Mouse (Mus musculus): ENCODE data around the gene Pla2g6.

The Pla2g6 gene

DNA sequence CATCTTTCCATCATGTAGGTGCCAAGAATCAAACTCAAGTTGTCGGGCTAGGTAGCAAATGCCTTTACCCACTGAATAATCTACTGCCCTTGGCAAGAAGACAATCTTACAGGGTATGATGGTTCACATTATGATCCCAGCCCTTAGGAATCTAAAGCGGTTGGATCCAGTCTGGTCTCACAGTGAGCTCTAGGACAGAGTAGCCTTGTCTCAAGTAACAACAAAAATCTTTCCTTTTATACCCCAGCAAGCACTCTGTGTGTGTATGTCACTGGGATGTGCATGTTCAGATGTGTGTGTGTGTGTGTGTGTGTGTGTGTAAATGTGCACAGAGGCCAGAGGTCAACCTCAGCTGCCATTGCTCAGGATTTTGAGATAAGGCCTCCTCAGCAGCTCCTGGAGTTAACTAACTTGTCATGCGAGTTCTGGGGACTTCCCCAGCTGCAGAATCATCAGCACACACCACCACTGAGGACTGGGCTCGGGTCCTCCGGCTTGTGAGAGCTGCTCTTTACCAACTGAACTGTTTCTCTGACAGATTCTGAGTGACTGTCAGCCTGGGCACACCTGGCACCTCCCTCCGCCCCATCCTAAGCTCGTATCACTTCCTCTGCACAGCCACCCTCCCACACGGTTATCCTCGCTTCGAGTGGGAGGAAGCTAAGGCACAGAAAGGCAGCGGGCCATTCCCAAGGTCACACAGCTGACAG is 5.8 kb downstream of the Pla2g6 start:
- DNase-seq (ENCODE audit: low read depth) = peak; percentile 83

- DNase-seq (ENCODE audit: low read depth) = no peak
These were observed 6.4 kb downstream of the Pla2g6 start for GRCm38 (mm10) chr15:79321733-79322190.

GRCm38 (mm10) chr15:79313848-79314369 is 14.3 kb downstream of the Pla2g6 start:
- no peak for DNase-seq (ENCODE audit: low read depth)

GRCm38 (mm10) chr15:79307861-79308260 is 20.3 kb downstream of the Pla2g6 start:
- DNase-seq (ENCODE audit: low read depth) = no peak

DNA sequence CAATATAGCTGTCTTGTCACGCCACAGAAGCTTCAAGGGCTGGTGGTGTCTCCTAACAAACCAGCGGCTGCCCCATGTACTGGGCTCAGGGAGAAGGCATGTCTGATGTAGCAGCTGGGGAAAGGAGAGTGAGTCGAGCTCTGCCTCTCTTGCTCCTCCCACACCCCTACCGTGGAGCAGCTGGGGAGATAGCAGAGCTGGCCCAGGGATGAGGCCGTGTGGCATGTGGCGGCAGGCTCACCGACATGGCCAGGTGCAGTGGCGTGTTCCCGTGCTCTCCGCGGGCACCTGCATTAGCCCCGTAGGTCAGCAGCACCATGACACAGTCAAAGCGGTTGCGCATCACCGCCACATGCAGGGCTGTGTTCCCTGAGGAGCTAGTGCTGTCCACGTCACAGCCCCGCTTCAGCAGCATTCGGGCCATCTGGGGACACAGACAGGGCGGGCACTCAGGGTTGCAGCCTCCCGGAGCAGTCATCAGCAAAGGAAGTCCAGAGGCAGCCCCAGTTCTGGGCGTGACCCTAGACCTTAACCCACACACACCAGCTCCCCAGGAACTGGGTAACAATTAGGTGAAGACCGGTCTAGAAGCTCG is 22.1 kb downstream of the Pla2g6 start:
- no peak for DNase-seq (ENCODE audit: low read depth)

- no peak for DNase-seq (ENCODE audit: low read depth)
These were observed 23.4 kb downstream of the Pla2g6 start for GRCm38 (mm10) chr15:79304832-79305231.

DNA sequence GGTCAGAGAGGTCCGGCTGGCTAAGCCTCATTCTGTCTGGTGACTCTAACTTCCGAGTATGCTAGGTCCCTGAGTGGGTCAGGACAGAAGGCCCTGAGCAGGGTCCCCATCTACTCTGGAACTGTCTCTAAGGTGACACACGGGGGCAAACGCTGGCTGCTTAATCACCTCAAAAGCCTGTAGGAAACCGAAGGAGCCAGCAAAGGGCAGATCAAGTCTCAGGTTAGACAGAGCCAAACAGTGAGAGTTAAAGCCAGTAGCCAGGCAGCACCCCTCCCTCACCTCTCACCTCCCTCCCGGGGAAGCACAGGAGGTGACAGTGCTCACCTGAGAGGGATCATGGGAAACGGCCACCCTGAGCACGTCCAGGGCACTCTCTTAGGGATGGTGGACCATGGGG is 24.5 kb downstream of the Pla2g6 start:
- DNase-seq (ENCODE audit: low read depth) = no peak

GRCm38 (mm10) chr15:79299563-79300155 is 28.5 kb downstream of the Pla2g6 start:
- no peak for DNase-seq (ENCODE audit: low read depth)

GRCm38 (mm10) chr15:79298553-79298952 is 29.6 kb downstream of the Pla2g6 start:
- DNase-seq (ENCODE audit: low read depth) = no peak

DNA sequence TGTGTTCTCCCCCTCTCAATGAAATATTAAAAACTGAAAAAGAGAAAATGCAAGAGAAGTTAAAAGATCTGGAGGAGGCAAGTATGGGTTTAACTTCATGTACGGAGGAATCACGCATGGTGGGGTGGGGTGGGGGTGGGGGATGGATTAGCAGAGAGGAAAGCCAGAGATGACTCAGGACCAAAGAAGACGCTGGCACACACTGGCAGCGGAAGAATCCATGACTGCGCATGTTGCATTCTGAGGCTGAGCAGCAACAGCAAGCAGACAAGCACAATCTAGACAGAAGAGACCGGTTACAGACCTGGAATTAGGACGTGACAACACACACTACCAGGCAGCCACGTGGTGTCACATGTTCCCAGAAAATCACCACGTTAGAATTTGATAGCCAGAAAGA is 35.4 kb downstream of the Pla2g6 start:
- DNase-seq (ENCODE audit: low read depth) = no peak

GRCm38 (mm10) chr15:79290340-79290739 is 37.9 kb downstream of the Pla2g6 start:
- DNase-seq (ENCODE audit: low read depth) = no peak

DNA sequence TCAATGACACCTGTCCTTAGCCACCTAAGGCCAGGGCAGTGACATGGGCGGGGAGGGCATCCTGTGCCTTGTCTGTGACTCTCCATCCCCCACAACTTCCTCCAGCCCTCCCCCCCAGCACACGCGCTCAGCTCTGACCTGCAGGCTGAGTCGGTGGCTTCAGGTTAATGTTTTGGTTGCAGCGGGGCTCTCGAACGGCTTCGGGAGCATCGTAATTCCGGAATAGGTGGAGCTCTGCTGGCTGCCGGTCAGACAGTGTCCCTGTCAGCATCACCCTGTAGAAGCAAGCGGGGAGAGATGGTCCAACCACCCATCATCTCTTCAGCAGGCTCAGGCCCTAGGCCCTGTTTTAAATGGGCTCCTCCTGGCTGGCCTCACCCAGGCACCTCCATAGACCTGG is 38.7 kb downstream of the Pla2g6 start:
- no peak for DNase-seq (ENCODE audit: low read depth)

- DNase-seq (ENCODE audit: low read depth) = no peak
These were observed 39.8 kb downstream of the Pla2g6 start for GRCm38 (mm10) chr15:79288387-79288786.

DNA sequence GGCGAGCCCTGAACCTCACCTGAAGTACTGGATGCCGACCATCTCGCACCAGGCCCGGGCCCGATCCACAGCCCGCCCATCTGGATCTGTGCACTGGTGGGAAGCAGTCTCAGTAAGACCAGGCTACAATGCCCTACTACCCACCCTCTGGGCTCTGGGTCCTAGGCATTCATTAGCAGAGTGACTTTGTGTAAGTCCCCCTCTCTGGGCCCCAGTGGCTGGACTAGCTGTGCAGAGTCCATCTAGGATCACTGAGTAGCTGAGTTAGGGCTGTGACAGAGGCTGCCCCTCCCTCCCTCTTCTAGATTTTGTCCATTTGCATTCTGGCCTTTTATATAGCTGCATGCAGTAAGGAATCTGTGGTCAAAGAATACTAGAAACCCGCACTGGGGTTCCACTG is 41.1 kb downstream of the Pla2g6 start:
- DNase-seq (ENCODE audit: low read depth) = no peak

- no peak for DNase-seq (ENCODE audit: low read depth)
These were observed 42.0 kb downstream of the Pla2g6 start for GRCm38 (mm10) chr15:79286141-79286540.

DNA sequence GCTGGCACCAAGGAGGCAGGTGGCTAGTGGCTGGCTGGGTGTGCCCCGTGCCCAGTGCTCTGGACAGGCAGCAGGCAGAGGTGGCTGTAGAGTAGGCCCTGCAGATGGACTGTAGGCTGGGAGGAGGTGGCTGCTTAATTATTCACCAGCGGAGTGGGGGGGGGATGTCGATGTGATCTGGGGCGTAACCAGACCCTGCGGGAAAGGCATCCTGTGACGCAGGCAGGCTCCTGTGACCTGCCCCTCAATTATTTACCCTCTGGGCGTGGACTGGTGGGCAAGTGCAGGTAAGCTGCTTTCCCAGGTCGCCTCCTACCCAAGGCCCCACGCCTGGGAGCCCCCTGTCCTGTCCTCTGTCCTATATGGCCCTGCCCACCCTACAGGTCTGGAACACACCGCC is 42.8 kb downstream of the Pla2g6 start, which contains the start of gene Baiap2l2:
TSS of gene Baiap2l2 (minus strand) at position 139 of the 400 bp plus-strand sequence.
- DNase-seq (ENCODE audit: low read depth) = no peak

- DNase-seq (ENCODE audit: low read depth) = no peak
These were observed 44.8 kb downstream of the Pla2g6 start for GRCm38 (mm10) chr15:79283371-79283770.

DNA sequence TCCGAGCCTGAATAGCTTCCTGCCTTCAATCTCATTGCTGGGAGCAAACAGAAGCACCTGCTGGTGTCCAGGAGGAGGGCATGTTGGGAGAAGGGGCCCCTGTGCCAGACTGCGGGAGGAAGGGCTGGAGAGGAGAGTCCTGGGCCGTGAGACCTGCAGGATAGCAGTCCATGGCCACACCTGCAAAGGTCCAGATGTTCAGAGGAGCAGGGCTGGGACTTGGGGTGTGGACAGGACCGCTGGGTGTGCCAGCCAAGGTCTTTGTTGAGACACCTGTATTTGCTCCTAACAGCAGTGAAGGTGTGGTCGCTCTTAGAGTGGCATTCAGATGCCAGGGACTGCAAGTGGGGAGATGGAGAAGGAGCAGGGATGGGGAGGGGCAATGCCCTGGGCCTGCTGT is 45.8 kb downstream of the Pla2g6 start:
- no peak for DNase-seq (ENCODE audit: low read depth)

GRCm38 (mm10) chr15:79281389-79281788 is 46.8 kb downstream of the Pla2g6 start:
- DNase-seq (ENCODE audit: low read depth) = peak; percentile 78

DNA sequence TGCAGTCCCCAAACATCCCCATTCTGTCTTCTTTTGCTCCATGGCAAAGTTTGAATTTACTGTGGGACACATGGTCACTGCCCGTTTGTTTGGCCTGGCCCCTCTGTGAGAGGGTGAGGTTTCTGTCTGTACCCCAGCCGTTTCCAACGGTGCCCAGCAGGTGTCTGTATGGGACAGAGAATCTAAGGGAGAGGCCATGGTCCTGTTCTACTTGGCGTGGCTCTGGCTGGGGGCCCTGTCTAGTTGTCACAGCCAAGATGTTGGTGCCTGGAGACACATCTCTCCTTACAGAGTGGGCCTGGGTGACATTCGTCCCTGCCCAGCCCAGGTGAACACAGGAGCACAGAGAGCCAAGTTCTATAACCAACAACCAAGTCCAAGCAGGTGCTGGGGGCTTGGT is 47.3 kb downstream of the Pla2g6 start:
- DNase-seq (ENCODE audit: low read depth) = no peak

DNA sequence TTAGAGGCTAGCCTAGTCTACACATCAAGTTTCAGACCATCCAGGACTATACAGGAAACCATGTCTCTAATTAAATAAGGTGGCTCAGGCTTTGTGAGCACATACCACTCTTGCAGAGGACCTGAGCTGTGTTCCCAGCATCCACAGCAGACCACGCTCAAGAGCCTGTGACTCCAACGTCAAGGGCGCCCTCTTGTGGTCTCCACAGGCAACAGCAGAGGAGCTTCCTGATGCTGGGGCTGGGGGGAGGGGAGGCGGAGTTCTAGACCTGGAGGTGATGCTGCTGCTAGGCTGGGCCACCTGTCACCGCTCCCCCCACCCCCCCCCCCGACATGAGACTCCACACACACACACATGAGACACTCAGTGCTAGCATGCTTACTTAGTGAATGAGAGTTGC is 48.0 kb downstream of the Pla2g6 start:
- peak; percentile 78 for DNase-seq (ENCODE audit: low read depth)

- no peak for DNase-seq (ENCODE audit: low read depth)
These were observed 50.5 kb downstream of the Pla2g6 start for GRCm38 (mm10) chr15:79277728-79278127.

GRCm38 (mm10) chr15:79273020-79273419 is 55.2 kb downstream of the Pla2g6 start:
- DNase-seq (ENCODE audit: low read depth) = no peak
